Mouse (Mus musculus): Measurements from ENCODE around the gene Afap1.

- TF ChIP-seq GATA1 (IDR thresholded peaks at IDR 0.05; ENCODE audit: low read length) (no peak), TAL1 (IDR thresholded peaks at IDR 0.05; ENCODE audit: low read length) (no peak)
These were observed 88.9 kb downstream of the Afap1 start for GRCm38 (mm10) chr5:35981976-35982375.

All from erythroblast, embryonic 14.5 days (primary cell).